Mouse (Mus musculus) heart, postnatal 14 days (tissue): ENCODE results near the gene Foxe1. TPM values are rescaled to one million over a fixed set of nuclear protein-coding genes. Genes with fewer than 3 reads are reported as not detected.

ENCODE experiments used
- DNase-seq, 2 experiments: peaks; one replicate each; pipeline ENCODE4 v3.0.0; 2021 to 2022
- intact Hi-C: fragments of 180-260 bp; cut with DNase I; formaldehyde crosslinking; loops from one replicate; pipeline ENCODE4 v1.15.1; 2025
- total RNA-seq, 2 experiments: library from RNA; stranded (reverse); gene quantifications; 2 replicates each; pipeline ENCODE4 v1.2.3; 2021

Gene Foxe1
- total RNA-seq, 2 experiments from 2014 or later: not detected

- intact Hi-C loops: loop anchor here (5.0 kb wide), 1 partner anchor 40 kb away; no protein-coding TSS in a partner anchor
- DNase-seq: no peak
Observed at GRCm38 (mm10) chr4:46347141-46347540, 3.7 kb downstream of the Foxe1 start.

- intact Hi-C loops: loop anchor here (5.0 kb wide), 1 partner anchor 41 kb away; no protein-coding TSS in a partner anchor
Observed at GRCm38 (mm10) chr4:46347580-46348515, 4.4 kb downstream of the Foxe1 start.

GRCm38 (mm10) chr4:46348897-46349296 lies 5.5 kb downstream of the Foxe1 start:
- intact Hi-C loops: loop anchor here (5.0 kb wide), 1 partner anchor 42 kb away; no protein-coding TSS in a partner anchor
- no peak for DNase-seq

More at GRCm38 (mm10) chr4:46347580-46348515, 4.4 kb downstream of the Foxe1 start:
- no peak for DNase-seq

GRCm38 (mm10) chr4:46349530-46349929 lies 6.1 kb downstream of the Foxe1 start:
- DNase-seq: no peak
- intact Hi-C loops: loop anchor here (5.0 kb wide), 1 partner anchor 42 kb away; no protein-coding TSS in a partner anchor

GRCm38 (mm10) chr4:46353045-46353444 lies 9.6 kb downstream of the Foxe1 start:
- no peak for DNase-seq
- intact Hi-C loops: no loop called here

GRCm38 (mm10) chr4:46356351-46357133 lies 13.1 kb downstream of the Foxe1 start:
- intact Hi-C loops: no loop called here
- peak; percentile 61 to 74 for DNase-seq

- intact Hi-C loops: no loop called here
- DNase-seq: no peak
Observed at GRCm38 (mm10) chr4:46359539-46360253, 16.3 kb downstream of the Foxe1 start.

GRCm38 (mm10) chr4:46361258-46361657 lies 17.8 kb downstream of the Foxe1 start:
- DNase-seq: no peak
- intact Hi-C loops: no loop called here

GRCm38 (mm10) chr4:46364360-46364759 lies 21.0 kb downstream of the Foxe1 start:
- no peak for DNase-seq
- intact Hi-C loops: no loop called here

- intact Hi-C loops: no loop called here
- no peak for DNase-seq
Observed at GRCm38 (mm10) chr4:46367487-46367959, 24.1 kb downstream of the Foxe1 start.

GRCm38 (mm10) chr4:46369070-46369469 lies 25.7 kb downstream of the Foxe1 start:
- no peak for DNase-seq
- intact Hi-C loops: no loop called here

- intact Hi-C loops: loop anchor here (5.0 kb wide), 1 partner anchor 168 kb away; no protein-coding TSS in a partner anchor
- no peak for DNase-seq
Observed at GRCm38 (mm10) chr4:46370406-46370805, 27.0 kb downstream of the Foxe1 start.

- DNase-seq: peak; percentile 73 to 74
- intact Hi-C loops: loop anchor here (5.0 kb wide), 1 partner anchor 169 kb away; no protein-coding TSS in a partner anchor
Observed at GRCm38 (mm10) chr4:46371030-46371429, 27.6 kb downstream of the Foxe1 start.

- intact Hi-C loops: loop anchor here (5.0 kb wide), 1 partner anchor 172 kb away; no protein-coding TSS in a partner anchor
- peak in 1 of 2 experiments; percentile 25 for DNase-seq
Observed at GRCm38 (mm10) chr4:46374455-46374854, 31.0 kb downstream of the Foxe1 start.

- DNase-seq: peak; percentile 83 to 86
- intact Hi-C loops: loop anchor here (5.0 kb wide), 1 partner anchor 173 kb away; no protein-coding TSS in a partner anchor
Observed at GRCm38 (mm10) chr4:46374869-46375368, 31.5 kb downstream of the Foxe1 start.

- DNase-seq: no peak
- intact Hi-C loops: loop anchor here (2.0 kb wide), 1 partner anchor 62 kb away; the partner anchor contains the start of gene Anp32b
Observed at GRCm38 (mm10) chr4:46388556-46388955, 45.1 kb downstream of the Foxe1 start.

GRCm38 (mm10) chr4:46389013-46389611 lies 45.7 kb downstream of the Foxe1 start, which contains the start of gene Trmo:
Gene Trmo (minus strand): TSS chr4:46389437.
- DNase-seq: peak; percentile 96
- intact Hi-C loops: loop anchor here (2.0 kb wide), 1 partner anchor 62 kb away; the partner anchor contains the start of gene Anp32b

- intact Hi-C loops: loop anchor here (2.0 kb wide), 2 partner anchors 61 to 109 kb away; partner anchors contain the start of gene Anp32b
- peak; percentile 24 to 47 for DNase-seq
Observed at GRCm38 (mm10) chr4:46389612-46390341, 46.4 kb downstream of the Foxe1 start.
